Mouse (Mus musculus) cerebellum, postnatal 14 days (tissue): Measurements from ENCODE around the gene Rbpjl.

Source experiments
- DNase-seq, 2 experiments: peaks; one replicate each; pipeline ENCODE4 v3.0.0; 2021; ENCODE audit warnings: mixed read lengths in 2 of 2

Rbpjl gene

DNA sequence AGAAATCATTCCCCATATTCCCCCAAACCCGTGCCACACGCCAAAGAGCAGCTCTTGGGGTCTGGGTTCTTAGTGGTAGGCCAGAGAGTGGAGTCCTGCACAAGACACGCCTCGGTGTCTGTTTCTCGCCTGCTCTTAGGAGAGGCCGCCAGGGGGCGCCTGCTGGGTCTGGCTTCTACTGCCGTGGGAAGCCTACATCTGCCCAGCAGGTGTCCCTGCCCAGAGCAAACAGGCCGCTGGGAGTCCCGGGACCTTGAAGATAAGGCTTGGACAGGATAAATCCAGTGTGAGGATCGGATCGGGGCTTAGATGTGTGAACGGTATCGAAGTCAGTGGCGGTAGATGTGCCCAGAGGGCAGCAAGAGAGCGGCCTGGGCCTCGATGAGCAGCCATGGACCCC, at the start of gene Rbpjl:
Gene Rbpjl, plus strand, starts transcription at position 236 of the 400 bp plus-strand sequence.
- peak; percentile 70 to 78 for DNase-seq

GRCm38 (mm10) chr2:164353356-164353755, 49.6 kb upstream of the Rbpjl start:
- no peak for DNase-seq

DNA sequence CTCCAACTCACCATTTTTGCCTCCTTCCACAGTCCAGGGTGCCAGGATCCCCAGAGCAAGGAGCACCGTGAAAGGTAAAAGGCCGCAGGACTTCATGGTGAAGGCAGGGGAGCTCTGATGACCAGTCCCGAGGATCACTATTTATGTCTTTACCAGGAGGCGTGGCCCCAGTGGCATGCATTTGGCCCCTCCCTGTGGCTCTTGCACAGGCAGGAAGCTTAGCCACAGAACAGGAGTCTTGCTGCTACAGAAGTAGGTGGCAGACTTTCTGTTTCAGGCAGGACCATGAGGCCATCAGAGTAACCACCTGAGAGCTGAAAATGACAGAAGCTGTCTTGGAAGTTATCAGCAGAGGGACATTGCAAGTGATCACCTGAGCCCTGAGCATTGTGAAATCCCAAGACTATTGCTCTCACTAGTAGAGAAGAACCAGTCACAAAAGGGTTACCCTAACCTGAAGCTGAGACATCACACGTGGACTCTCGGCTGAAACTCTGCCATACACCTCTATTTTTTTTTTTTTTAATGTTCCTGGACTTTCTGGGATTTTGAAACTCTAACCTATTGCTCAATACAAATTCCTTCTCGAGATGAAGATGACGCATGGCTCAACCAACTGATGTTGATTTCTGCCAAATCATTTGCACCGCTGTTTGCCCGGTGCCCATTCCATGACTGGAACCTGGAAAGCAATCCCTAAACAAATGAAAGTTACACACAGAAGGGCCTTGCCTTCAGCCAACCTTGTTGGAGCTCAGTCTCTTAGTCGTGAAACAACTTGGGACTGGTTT, 46.6 kb upstream of the Rbpjl start:
- no peak for DNase-seq

DNA sequence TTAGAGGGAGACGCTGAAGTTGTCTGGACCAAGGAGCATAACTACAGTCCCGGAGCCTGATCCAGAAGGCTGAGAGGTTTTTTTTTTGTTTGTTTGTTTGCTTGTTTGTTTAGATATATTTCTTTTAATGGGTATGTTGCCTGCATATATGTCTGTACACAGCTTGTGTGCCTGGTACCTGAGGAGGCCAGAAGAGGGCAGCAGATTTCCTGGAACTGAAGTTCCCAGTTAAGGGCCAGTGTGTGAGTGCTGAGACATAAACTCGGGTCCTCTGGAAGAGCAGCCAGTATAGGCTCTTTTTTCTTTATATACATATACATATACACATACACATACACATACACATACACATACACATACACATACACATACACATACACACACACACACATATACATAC, 44.6 kb upstream of the Rbpjl start:
- DNase-seq, result peak in 1 of 2 experiments; percentile 24

DNA sequence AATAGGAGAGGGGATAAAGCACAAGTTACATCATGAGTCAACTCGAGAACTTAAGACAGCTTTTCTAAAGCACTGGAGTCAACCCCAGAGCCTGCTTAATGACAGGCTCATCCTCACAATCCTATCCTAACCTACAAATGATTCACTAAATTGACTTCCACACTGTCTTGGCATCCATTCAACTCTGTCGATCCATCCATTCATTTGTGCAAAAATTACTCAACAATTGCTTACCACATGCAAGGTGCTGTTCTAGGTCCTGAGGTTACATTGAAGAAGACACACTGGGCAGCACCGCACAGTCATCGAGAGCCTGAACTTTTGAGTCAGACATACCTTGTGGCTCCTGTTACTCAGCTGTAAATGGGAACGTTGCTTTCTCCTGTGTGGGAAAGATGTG, 43.9 kb upstream of the Rbpjl start:
- no peak for DNase-seq

- DNase-seq, result no peak
Observed at GRCm38 (mm10) chr2:164359668-164360067, 43.3 kb upstream of the Rbpjl start.

DNA sequence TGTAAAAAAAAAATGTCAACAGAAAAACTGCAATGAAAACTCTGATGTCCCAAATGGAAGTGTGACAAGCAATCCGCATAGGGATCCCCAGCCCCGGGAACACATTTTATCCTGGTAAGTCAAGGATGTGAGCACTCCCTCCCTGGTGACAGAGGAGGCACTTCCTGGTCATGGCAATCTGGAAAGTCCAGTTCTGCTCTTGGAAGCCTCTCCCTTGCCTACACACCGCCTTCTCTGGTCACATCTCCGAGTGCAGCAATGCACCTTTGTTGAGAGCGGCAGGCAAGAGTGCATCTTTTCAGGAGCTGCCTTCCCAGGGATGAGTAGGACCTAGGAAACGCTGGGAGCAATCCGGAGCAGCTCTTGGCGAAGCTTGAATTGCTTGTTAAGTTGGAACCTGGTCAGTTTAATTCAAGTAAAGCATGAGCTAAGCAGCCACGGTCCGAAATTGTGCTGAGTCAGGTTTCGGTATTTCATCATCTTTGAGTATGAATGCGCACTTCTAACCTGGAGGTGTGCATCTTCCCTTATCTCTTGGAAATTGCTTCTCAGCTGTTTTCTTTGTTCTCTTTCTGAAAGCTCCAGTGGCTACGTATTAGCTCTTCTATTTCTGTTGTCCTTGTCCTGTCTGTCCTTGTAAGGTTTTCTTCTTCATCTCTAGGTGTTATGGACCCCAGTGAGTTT, 41.8 kb upstream of the Rbpjl start:
- no peak for DNase-seq

- peak in 1 of 2 experiments; percentile 2 for DNase-seq
Observed at GRCm38 (mm10) chr2:164366947-164367346, 36.0 kb upstream of the Rbpjl start.

GRCm38 (mm10) chr2:164368620-164369105, 34.3 kb upstream of the Rbpjl start:
- DNase-seq, result no peak

DNA sequence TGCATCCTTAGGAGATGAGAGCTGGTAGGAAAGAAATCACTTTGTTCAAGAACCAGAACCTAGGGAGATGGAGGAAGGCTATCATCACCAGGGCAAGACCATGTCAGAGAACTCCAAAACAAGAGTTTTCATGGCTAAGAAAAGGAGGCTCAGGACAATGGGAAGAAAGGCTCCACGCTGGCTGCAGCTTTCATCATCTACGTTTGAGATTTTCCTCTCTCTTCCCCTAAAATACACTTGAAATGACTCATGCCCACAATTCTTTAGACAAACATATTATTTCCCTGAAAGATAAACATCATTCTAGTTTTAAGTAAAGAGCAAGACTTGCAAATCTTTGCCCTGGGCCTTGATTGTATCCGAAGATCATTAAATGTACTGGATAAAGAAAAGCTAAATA, 31.6 kb upstream of the Rbpjl start:
- no peak for DNase-seq

GRCm38 (mm10) chr2:164372408-164373053, 30.4 kb upstream of the Rbpjl start:
- DNase-seq, result no peak

- no peak for DNase-seq
Observed at GRCm38 (mm10) chr2:164373187-164373586, 29.8 kb upstream of the Rbpjl start.

DNA sequence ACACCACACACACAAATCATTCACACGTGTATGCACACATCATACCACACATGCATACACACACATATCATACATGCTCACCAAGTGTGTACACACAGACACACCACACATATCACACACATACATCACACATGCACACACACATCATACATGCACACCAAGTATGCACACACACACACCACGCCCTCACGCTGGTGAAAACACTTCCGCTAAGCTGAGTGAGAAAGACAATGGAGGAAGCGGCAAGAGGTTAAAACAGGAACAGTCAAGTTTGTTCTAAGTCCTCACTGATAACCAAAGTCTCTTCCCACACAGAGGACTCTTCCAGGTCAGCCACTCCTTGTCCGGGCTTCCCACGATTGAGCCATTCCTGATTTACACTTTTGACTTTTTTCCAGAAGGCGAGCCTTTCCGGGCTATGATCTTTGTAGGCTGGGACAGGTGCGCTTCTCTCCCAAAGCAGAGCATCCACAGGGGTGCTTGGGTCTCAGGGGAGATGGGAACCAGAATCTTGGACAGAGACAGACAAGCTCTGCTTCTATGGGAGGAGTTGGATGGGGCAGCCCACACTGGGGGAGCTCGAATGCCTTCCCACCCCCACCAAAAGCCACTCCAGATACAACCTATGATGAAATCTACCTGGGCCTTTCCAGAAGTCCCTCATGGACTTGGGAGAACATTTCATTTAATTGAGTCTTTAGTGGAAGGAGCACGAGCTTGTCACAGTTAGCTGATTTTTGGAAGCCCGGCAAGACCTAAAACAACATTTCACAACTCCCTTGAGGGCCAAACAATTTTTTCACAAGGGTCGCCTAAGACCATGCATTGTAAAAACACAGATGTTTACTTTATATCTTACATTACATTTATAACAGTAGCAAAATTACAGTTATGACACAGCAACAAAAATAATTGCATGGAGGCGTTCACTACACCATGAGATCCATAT, 25.2 kb upstream of the Rbpjl start:
- DNase-seq, result no peak

GRCm38 (mm10) chr2:164381726-164382125, 21.2 kb upstream of the Rbpjl start:
- no peak for DNase-seq

GRCm38 (mm10) chr2:164382971-164383370, 20.0 kb upstream of the Rbpjl start:
- DNase-seq, result no peak

DNA sequence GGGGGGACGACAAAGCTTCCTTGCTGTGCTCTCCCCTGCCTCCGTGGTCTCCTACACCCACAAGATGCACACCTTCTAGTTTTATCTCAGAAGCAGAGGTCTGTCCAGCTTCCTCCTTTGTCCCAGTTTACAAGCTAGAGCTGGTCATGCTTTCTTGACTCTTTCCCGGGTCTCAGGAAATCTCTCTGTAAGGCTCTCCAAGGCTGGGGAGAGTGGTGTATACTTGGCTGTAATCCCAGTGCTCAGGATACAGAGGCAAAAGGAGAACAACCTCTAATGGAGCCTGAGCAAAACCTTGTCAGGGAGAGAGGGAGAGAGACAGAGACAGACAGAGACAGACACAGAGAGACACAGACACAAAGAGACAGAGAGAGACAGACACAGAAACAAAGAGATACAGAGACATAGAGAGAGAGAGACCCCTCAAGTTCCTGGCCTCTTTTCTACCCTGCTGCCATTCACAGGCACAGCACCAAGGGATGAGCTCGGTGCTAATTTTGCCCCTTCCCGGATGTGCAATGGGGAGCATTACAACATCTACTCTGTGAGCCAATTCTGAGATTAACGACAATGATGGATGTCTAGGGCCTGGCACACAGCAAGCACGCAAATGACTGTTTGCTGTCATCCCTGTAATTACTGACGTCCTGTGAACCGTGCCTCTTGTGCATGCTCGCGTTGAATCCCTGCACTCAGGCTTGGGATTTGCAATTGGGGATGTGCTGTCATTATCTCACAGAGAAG, 19.1 kb upstream of the Rbpjl start:
- DNase-seq, result no peak

GRCm38 (mm10) chr2:164385927-164386763, 16.8 kb upstream of the Rbpjl start:
- DNase-seq, result peak; percentile 34 to 55

DNA sequence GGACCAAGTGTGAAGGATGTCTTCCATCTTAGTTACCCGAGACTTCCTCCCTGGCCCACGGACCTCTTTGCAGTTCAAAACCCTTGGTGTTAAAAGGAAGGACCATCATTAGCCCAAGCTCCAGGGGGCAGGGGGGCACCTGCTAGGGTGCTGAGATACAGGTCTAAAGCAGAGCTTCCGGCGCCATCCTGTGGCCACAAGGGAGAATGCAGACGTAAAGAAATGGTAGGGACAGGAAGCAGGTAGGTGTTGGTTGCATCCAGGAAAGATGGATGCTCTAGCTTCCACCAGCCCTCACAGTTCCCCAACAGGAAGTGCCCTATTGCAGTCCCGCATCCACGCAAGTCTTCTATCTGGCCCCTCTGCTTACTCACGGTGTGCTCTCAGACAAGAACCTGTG, 16.0 kb upstream of the Rbpjl start:
- peak; percentile 42 to 71 for DNase-seq

DNA sequence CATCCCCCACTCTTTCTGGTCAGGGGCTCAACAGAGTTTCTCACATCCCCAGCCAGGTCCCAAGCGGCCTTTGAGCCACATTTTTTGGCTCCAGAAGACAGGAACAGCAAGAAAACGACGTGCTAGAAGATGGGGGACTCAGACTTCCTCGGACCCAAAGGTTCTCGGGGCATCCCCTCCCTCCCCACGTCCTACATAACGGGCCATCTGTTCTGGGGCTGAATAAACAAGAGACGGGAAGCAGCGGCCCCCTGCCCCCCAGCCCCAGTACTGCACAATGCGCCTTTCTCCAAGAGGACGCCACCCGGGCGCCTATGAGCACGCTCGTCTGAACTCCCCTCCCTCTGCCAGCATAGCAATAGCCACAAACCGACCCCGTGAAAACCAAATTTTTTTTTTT, 13.9 kb upstream of the Rbpjl start, which contains the start of gene Slpi:
Gene Slpi, minus strand, starts transcription at position 76 of the 400 bp plus-strand sequence.
- DNase-seq, result peak; percentile 46 to 70

GRCm38 (mm10) chr2:164389499-164389898, 13.4 kb upstream of the Rbpjl start:
- DNase-seq, result peak; percentile 96 to 98

DNA sequence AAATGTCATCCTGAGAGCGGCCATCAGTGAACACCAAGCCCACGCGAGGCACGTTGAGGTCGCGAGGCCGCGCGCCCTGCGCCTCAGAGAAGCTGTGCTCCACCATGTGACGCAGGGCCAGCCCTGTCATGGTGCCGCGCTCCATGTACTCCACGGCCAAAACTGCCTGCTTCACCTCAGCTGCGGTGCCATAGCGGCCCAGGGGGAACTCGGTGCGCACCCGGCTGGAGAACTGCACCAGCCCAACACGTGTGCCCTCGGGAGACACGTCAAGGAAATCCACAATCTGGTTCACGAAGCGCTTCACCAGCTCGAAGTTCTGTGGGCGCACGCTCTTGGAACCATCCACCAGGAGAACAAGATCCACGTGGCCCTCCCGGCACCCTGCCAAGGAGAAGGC, 9.8 kb upstream of the Rbpjl start:
- no peak for DNase-seq
